Mouse (Mus musculus): ENCODE results near the gene Smok3a.
"Not testable (repeated sequence)": the region's sequence is repeated elsewhere in the genome, so short reads cannot be mapped to it uniquely, and the experiment has no call there.

Gene Smok3a

GRCm38 (mm10) chr5:138020961-138021479 is at the start of gene Smok3a, which contains the start of gene Smok3b:
Smok3a (plus strand) TSS chr5:138021261.
Smok3b (plus strand) TSS chr5:138021429.
- DNase-seq (ENCODE audit: inconsistent ontology term), result not testable (repeated sequence)

DNA sequence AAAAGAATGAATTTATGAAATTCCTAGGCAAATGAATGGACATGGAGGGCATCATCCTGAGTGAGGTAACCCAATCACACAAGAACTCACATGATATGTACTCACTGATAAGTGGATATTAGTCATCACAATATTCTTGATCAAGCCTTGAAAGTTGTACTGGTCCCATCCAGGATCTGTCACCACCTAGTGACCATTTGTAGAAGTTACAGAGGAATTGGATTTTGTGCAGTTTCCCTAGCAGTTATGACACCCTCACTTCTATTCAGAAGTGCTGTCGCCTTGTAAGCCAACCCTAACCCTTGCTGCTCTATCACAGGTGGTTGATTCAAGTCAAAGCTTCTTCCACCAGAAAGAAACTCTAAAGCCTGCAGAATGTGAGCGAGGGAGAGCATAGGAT is 47.9 kb upstream of the Smok3a start:
- no peak for DNase-seq (ENCODE audit: inconsistent ontology term)

GRCm38 (mm10) chr5:137973738-137974137 is 47.3 kb upstream of the Smok3a start:
- no peak for DNase-seq (ENCODE audit: inconsistent ontology term)

DNA sequence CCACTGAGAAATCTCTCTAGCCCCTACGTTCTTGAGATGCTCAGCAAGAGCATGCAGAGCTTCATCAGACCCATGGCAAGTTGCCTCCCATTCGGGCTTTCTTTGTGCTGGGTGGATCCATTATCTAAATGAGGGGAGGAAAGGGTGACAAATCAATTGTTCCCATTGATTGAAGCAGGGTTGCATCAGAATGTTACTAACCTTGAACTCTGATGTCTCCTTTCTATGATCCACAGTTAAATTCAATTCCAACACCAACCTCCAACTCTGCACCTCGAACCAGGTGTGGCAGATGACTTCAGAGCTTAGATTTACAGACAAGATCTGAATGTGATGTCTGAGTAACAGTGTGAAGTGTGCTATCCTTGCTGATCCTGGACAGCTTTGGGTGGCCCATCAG is 46.3 kb upstream of the Smok3a start:
- DNase-seq (ENCODE audit: inconsistent ontology term), result no peak

GRCm38 (mm10) chr5:137975434-137975833 is 45.6 kb upstream of the Smok3a start:
- no peak for DNase-seq (ENCODE audit: inconsistent ontology term)

DNA sequence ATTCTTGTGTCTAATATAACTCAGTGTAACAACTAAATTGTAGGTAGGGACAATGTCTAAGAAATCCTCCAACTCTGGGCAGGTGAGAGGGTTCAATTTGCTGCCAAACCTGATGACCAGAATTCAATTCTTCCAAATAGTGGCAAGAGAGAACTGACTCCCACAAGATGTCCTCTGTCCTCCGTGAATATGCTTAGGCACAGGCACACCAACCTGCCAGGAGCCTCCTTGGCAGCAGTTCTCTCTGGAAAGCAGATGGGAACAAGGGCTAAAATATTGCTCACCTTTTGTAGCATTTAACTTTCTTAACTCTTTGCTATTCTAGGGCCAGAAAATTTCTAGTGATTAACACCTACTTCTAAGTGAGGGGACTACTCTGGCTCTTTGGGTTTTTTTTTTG is 43.8 kb upstream of the Smok3a start:
- DNase-seq (ENCODE audit: inconsistent ontology term), result no peak

DNA sequence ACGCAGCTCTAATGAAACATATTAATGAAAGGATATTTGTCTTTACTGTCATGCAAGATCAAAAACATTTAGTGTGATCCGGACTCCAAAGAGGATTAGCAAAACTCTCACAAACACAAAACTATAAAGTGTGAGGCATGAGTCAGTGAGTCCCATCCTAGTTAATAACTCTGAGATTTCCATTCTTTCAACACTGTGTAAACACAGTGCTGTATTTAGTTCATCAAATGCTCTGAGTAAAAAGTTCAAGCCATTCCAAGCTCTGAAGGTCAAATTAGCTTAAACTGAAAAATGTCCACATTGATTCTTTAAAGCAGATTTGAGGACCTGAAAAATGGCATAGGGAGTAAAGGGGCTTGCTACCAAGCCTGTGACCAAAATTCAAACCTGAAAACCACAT is 42.0 kb upstream of the Smok3a start:
- DNase-seq (ENCODE audit: inconsistent ontology term), result no peak

DNA sequence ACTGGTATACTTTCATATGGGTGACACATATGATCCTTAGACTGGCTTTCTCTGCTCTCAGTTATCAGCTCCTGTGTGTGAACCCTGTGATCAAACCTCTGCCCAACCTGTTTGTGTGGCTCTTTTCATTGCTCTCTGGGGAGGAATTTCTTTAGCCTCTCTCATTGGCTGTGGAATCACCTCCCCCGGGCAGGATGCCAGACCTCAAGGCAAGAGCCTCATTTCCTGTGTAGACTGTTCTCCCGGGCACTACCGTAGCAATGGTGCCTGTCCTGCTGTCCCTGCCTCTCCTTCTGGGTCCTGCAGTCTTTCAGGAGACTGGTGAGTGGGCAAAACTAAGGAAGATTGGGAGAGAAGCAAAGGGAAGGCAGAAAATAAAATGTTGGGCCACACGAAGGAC is 39.8 kb upstream of the Smok3a start, which contains the start of gene Azgp1:
Gene Azgp1, plus strand, starts transcription at position 221 of the 400 bp plus-strand sequence.
- DNase-seq (ENCODE audit: inconsistent ontology term), result no peak

DNA sequence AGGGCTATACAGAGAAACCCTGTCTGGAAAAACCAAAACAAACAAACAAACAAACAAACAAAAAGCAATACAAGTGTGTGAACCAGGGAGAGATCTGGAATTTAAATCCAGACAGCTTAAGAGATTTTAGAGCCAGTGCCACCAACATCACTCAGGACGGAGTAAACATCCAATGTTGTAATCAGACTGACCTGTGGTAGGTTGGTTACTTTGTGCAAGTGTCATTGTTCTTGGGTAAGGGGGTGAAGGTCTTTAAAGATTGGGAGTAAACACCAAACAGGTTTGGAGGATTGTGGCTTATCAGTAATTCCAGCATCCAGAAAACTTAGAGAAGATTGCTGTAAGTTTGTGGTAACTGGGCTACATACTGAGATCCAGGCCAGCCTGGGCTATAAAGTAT is 34.7 kb upstream of the Smok3a start:
- DNase-seq (ENCODE audit: inconsistent ontology term), result no peak

- DNase-seq (ENCODE audit: inconsistent ontology term), result no peak
These were observed 11.6 kb upstream of the Smok3a start for GRCm38 (mm10) chr5:138009437-138009836.

DNA sequence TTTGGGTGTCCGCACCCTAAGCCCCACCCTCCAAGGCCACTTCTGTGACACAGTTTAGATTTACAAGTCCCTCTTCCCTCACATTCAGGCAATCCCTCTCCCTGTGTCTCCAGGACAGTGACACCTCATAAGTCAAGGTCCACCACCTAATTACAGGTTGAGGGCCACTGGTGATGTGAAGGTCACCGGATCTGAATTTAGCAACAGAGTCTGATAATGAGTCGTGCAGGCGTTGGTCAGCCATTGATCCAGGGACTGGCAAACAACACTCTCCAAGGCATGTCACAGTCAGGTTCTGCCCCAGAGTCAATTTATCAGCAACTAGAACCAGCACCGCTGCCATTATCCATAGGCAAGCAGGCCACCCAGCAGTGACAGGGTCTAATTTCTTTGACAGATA is 8.7 kb upstream of the Smok3a start:
- no peak for DNase-seq (ENCODE audit: inconsistent ontology term)

DNA sequence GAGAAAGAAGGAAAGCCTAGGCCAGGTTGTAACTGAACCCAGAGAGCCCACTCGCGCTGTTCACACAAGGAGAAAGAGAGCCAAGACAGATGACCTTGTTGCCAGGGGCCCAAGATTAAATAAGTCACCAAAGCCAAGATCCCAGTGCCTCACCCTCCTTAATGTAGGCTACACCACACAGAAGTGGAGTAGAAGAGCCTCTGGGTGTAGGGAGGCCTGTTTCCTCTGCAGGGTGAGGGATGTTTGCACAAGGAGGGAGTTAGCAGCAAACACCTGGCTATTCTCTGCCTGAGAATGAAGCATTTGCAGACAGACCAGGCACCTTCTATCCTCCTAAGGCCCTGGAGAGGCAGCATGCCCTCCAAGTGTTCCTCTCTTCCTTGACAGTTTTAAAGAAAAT is 4.5 kb upstream of the Smok3a start:
- DNase-seq (ENCODE audit: inconsistent ontology term), result no peak

DNA sequence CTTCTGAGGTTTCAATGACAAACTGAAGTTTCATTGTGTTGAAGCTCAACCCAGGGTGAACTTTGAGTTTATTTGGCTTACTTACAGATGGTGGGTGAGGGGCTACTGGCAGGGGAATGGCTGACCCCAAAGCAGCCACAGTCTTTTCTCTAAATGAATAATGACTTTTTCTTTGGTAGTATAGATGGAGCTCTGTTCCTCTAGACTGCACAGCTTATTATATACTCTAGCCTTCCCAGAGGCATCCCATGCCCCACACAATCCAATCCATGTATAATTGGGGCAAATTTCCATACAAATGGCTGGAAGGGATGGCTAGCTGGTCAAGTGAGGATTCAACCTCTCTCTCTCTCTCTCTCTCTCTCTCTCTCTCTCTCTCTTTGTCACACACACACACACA is 4.1 kb upstream of the Smok3a start:
- no peak for DNase-seq (ENCODE audit: inconsistent ontology term)

GRCm38 (mm10) chr5:138019577-138019976 is 1.5 kb upstream of the Smok3a start:
- not testable (repeated sequence) for DNase-seq (ENCODE audit: inconsistent ontology term)

GRCm38 (mm10) chr5:138052894-138053293 is 31.8 kb downstream of the Smok3a start, which contains the start of gene Smok3c:
Smok3c (plus strand) TSS chr5:138053194.
- not testable (repeated sequence) for DNase-seq (ENCODE audit: inconsistent ontology term)

GRCm38 (mm10) chr5:138073803-138074202 is 52.7 kb downstream of the Smok3a start:
- DNase-seq (ENCODE audit: inconsistent ontology term), result no peak

- DNase-seq (ENCODE audit: inconsistent ontology term), result no peak
These were observed 54.6 kb downstream of the Smok3a start for GRCm38 (mm10) chr5:138075684-138076083.

DNA sequence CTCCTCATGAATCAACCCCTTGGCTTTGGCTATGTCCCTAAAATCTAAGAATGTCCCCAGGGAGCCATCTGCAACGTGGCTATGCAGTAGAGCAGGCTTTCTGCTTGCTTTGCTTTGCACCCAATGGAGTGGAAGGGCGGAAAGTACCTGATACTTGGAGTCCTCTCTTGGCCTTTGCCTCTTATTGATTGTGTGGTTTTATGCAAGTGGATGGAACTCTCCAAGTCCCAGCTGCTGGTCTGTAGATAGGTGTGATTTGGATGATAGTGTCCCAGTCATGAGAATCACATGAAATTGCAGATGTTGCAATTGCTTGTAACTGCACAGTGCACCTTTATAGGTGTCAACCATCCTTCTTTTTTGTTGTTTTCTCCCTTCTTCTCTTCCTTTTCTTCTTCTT is 55.1 kb downstream of the Smok3a start:
- DNase-seq (ENCODE audit: inconsistent ontology term), result no peak

GRCm38 (mm10) chr5:138080456-138080855 is 59.4 kb downstream of the Smok3a start:
- no peak for DNase-seq (ENCODE audit: inconsistent ontology term)

DNA sequence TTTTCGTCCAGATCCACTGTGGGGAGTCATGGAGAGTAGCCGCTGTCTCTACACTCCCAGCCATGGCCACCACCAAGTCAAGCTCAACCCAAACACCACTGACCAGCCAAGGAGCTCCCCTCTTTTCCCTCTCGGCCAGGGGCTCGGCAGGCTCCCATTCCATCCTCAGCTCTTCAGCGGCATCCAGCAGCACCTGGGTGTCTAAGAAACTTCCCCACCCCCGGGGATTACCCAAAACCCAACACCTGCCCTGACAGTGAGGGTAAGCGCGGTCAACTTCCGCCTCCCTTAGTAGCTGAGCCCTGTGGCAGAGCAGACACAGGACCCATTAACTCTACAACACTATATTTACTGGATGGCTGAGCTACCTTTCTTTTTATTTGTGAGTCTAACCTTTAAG is 60.4 kb downstream of the Smok3a start:
- no peak for DNase-seq (ENCODE audit: inconsistent ontology term)

DNA sequence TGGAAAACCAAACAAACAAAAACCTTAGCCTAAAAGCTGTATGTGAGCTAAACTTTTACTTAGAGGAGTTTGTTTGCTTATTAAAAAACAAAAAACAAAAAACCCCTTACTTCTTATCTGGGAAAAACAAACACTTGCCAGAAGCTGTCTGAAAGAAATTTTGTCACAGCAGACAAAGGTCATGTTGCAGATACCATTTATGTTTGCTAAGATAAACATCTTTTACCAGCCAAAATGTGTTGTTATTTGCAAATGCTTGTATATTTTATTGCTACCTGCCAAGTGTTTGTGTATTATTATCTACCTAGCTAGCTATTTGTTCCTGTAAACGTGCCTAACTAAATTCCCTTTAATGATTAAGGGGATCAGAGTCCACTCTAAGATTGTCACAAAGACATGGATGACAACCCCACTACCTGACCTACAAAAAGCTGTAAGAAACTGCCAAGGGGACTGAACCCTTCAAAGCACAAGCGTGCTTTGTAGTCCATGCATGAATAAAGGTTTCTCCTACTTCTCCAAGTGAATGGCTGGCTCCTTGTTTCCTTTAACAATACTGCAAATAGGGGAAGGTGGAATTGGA is 62.3 kb downstream of the Smok3a start:
- DNase-seq (ENCODE audit: inconsistent ontology term), result no peak

GRCm38 (mm10) chr5:138083936-138084335 is 62.9 kb downstream of the Smok3a start:
- no peak for DNase-seq (ENCODE audit: inconsistent ontology term)
